In genomic region chr7:142581656-142582228, GRCm38 (mm10) we compare ENCODE assay signal across 8 mouse cellular contexts. TPM values are rescaled to one million over a fixed set of nuclear protein-coding genes. Genes with fewer than 3 reads are reported as not detected.
DNase-seq lines count a peak whose midpoint lies in the region; ATAC-seq and TF ChIP-seq lines count a peak whose summit lies in the region.

No protein-coding gene starts in this region.

- H3K27ac ChIP-seq in heart, embryonic 13.5 days (replicated peaks) = no peak overlapping the region
- no peak overlapping the region for H3K27ac ChIP-seq in kidney, postnatal 0 days
- no peak overlapping the region for H3K27ac ChIP-seq in liver, postnatal 0 days (ENCODE audit: low read depth)
- H3K27ac ChIP-seq in olfactory bulb, adult 2 months (ENCODE audit: insufficient read depth, low read depth, low read length) = no peak overlapping the region

- TF ChIP-seq POLR2A in olfactory bulb, adult 2 months (IDR thresholded peaks at IDR 0.05; ENCODE audit: insufficient read depth, low read depth, low read length) = no peak

- TF ChIP-seq CTCF in kidney, postnatal 0 days (IDR thresholded peaks at IDR 0.05; ENCODE audit: low read depth) = peak; percentile 67
- TF ChIP-seq CTCF in liver, postnatal 0 days (IDR thresholded peaks at IDR 0.05; ENCODE audit: low read depth) = peak; percentile 59
- TF ChIP-seq CTCF in olfactory bulb, adult 2 months (IDR thresholded peaks at IDR 0.05; ENCODE audit: insufficient read depth, low read depth, low read length) = peak; percentile 60

- no peaks in the 10 kb centered on the region for H3K27me3 ChIP-seq in heart, embryonic 13.5 days (replicated peaks)
- H3K27me3 ChIP-seq in kidney, postnatal 0 days (ENCODE audit: insufficient read depth, low read length) = no peaks in the 10 kb centered on the region
- no peaks in the 10 kb centered on the region for H3K27me3 ChIP-seq in liver, postnatal 0 days (ENCODE audit: insufficient read depth, low read length)

- H3K4me3 ChIP-seq in heart, embryonic 13.5 days = peak overlapping the region; percentile 38
- no peak overlapping the region; the same call in 1 of the 2 replicates for H3K4me3 ChIP-seq in kidney, postnatal 0 days (replicated peaks; ENCODE audit: low read depth, low read length)
- H3K4me3 ChIP-seq in liver, postnatal 0 days (ENCODE audit: low read depth, low read length) = no peak overlapping the region
- H3K4me3 ChIP-seq in olfactory bulb, adult 2 months (ENCODE audit: insufficient read depth, low read depth, low read length) = peak overlapping the region; percentile 28

- peaks cover 18% of the 10 kb centered on the region for H3K4me1 ChIP-seq in heart, embryonic 13.5 days
- peaks cover 6% of the 10 kb centered on the region; the same call in 1 of the 2 replicates for H3K4me1 ChIP-seq in kidney, postnatal 0 days (replicated peaks; ENCODE audit: insufficient read depth, low read length)
- 0 out of 2 replicates have a peak, but pooled peaks cover 3% of the 10 kb centered on the region for H3K4me1 ChIP-seq in liver, postnatal 0 days (ENCODE audit: insufficient read depth)
- no peaks in the 10 kb centered on the region for H3K4me1 ChIP-seq in olfactory bulb, adult 2 months (ENCODE audit: control insufficient read depth, insufficient read depth, low read length)

- no peak for TF ChIP-seq EP300 in liver, postnatal 0 days (IDR thresholded peaks at IDR 0.05; ENCODE audit: low read depth)

- H3K36me3 ChIP-seq in heart, embryonic 13.5 days = peaks cover 1% of the 10 kb centered on the region
- H3K36me3 ChIP-seq in kidney, postnatal 0 days (ENCODE audit: insufficient read depth, low read length) = no peaks in the 10 kb centered on the region
- no peaks in the 10 kb centered on the region for H3K36me3 ChIP-seq in liver, postnatal 0 days (replicated peaks; ENCODE audit: insufficient read depth, low read length)

- no peak overlapping the region for H3K9ac ChIP-seq in heart, embryonic 13.5 days
- no peak overlapping the region for H3K9ac ChIP-seq in kidney, postnatal 0 days (ENCODE audit: low read depth, low read length)
- no peak overlapping the region for H3K9ac ChIP-seq in liver, postnatal 0 days (replicated peaks)

- WGBS in heart, embryonic 13.5 days = 44% methylated on average over 20 of the region's 20 CpGs
- 50% methylated on average over 20 of the region's 20 CpGs for WGBS in kidney, postnatal 0 days
- 48% methylated on average over 20 of the region's 20 CpGs for WGBS in liver, postnatal 0 days (ENCODE audit: insufficient replicate concordance)
- 46% methylated on average over 20 of the region's 20 CpGs for WGBS in olfactory bulb, adult 2 months

- peak overlapping the region; percentile 63 for H3K4me2 ChIP-seq in heart, embryonic 13.5 days
- H3K4me2 ChIP-seq in kidney, postnatal 0 days (ENCODE audit: low read length) = peak overlapping the region; percentile 51
- H3K4me2 ChIP-seq in liver, postnatal 0 days (ENCODE audit: low read depth, low read length) = peak overlapping the region; percentile 39; the same call in 1 of the 2 replicates

- ATAC-seq in heart, embryonic 13.5 days (ENCODE audit: extremely low read depth, insufficient number of reproducible peaks, low FRiP score, low TSS enrichment) = no peak
- no peak for ATAC-seq in kidney, postnatal 0 days (replicated peaks; ENCODE audit: low FRiP score, low read depth)
- no peak for ATAC-seq in liver, postnatal 0 days
- no peak for ATAC-seq in activated CD4-positive, CD25-positive, alpha-beta regulatory T cell, adult 4 months

- peaks cover 18% of the 10 kb centered on the region for H3K9me3 ChIP-seq in heart, embryonic 13.5 days
- H3K9me3 ChIP-seq in kidney, postnatal 0 days (replicated peaks; ENCODE audit: low read length) = 0 out of 2 replicates have a peak, but pooled peaks cover 6% of the 10 kb centered on the region
- no peaks in the 10 kb centered on the region for H3K9me3 ChIP-seq in liver, postnatal 0 days (ENCODE audit: low read length)

- peak; percentile 44 to 48 for DNase-seq in B cell, adult 2 months
- peak; percentile 16 for DNase-seq in T-cell, adult 2 months (ENCODE audit: low spot score)
- peak; percentile 77 for DNase-seq in embryo, embryonic 11 days
- DNase-seq in kidney, postnatal 0 days (ENCODE audit: low spot score) = peak; percentile 72
- DNase-seq in liver, postnatal 0 days = peak; percentile 50

RNA-seq across cellular contexts. Expression of gene Mrpl23, which starts 49.3 kb away (rescaled TPM):
- 15.6 and 17.7 TPM in 2 replicates for polyA plus RNA-seq in heart, embryonic 13.5 days (2015; fragmentation: Nextera tagmentation; extraction: Ambion mirVana)
- 21.3 and 22.6 TPM in 2 replicates for polyA plus RNA-seq in kidney, postnatal 0 days (2015; fragmentation: Nextera tagmentation; extraction: Ambion mirVana)
- polyA plus RNA-seq in liver, postnatal 0 days (2015; fragmentation: Nextera tagmentation; extraction: Ambion mirVana) = 18.7 and 19.3 TPM in 2 replicates
- not detected in 2 replicates for polyA plus RNA-seq in olfactory bulb, adult 2 months (2012; ENCODE audit: insufficient read depth, insufficient read length, low replicate concordance, missing spikeins)
- 10 to 100 TPM; 10.2 to 31.9 TPM for polyA plus RNA-seq in activated CD4-positive, CD25-positive, alpha-beta regulatory T cell, adult 4 months (2017; shearing (Covaris generic))

Comparison
In these comparisons a context has a peak if more than half of its experiments do, and no peak if none do; other contexts are left out.
1. DNase-seq: peak in every context shown above with its lines; median percentile 77 in embryo, embryonic 11 days; 72 in kidney, postnatal 0 days; 50 in liver, postnatal 0 days; 46 in B cell, adult 2 months; 16 in T-cell, adult 2 months.
2. H3K4me3 ChIP-seq: peak in heart, embryonic 13.5 days (single experiment) and olfactory bulb, adult 2 months (single experiment); none in kidney, postnatal 0 days (single experiment) and liver, postnatal 0 days (single experiment).
3. Peak in every context shown above with its lines, with median percentiles within 50 percentile points of each other: H3K4me2 ChIP-seq and CTCF ChIP-seq.